Mouse (Mus musculus) cerebral cortex, adult 2 months (tissue): Measurements from ENCODE around the gene Olfr411.

Experiments used
- WGBS: fragments of 180-500 bp; shearing (Covaris S2); methylation state at CpG from one replicate; pipeline ENCODE4 v1.1.7; 2018; 5-methylcytosine and 5-hydroxymethylcytosine counted together

Gene Olfr411

DNA sequence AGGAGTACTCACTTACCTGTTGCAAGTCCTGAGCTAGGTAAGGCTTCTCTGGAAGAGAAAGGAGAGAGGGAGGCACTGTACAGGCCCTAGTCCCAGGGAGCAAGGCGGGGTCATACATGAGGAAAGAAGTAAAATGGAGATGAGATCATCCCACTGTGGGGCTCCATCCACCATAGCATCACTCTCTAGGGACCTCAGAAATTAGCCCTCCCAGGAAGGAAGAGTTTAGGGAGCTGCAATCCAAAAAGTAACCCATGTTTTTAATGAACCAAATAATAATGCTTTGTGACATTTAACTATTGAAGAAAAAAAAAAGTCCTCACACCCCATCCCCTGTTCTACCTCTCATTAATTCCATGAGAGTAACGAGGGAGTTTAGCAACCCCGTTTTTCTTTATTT lies at the start of gene Olfr411:
Olfr411 (minus strand) TSS at position 101 of the 400 bp plus-strand sequence.
- WGBS, result 81% methylated on average over 3 of the region's 3 CpGs

DNA sequence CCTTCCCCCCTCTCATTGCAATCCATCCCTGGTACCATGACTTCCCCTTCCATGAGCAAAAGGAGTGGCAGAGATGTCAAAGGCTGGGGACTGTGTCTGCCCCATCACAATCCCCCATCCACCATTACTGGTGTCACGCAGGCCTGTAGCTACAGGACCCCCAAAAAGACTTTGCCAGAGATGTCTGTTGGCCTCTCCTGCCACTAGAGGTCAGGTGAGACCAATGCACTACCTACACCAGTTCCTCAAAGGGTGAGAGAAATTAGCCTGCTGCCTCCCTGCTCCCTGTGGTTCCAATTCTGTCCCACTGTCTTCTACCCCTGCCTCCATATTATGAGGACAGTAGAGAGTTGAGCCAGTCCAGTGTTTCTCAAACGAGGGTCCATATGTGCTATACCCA lies 49.7 kb upstream of the Olfr411 start:
- 56% methylated on average over 2 of the region's 2 CpGs for WGBS

DNA sequence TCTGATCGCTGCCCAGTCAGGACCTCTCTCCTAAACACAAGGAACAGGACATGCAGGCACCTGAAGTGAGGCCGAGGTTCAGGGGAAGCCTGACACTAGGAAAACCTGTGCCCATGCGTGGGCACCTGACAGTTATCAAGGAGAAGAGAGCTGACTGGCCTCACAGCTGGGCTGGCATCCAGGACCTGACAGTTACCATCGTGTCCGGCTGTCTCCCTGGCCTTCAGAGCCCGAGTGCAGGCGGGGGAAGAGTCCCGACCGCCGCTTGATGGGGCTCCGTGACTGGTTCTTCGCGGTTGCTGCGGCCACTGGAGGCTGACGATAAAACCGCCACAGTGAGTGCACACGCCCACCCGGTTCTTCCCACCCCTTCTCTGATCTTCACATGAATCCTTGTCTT lies 43.1 kb upstream of the Olfr411 start:
- 68% methylated on average over 18 of the region's 18 CpGs for WGBS

DNA sequence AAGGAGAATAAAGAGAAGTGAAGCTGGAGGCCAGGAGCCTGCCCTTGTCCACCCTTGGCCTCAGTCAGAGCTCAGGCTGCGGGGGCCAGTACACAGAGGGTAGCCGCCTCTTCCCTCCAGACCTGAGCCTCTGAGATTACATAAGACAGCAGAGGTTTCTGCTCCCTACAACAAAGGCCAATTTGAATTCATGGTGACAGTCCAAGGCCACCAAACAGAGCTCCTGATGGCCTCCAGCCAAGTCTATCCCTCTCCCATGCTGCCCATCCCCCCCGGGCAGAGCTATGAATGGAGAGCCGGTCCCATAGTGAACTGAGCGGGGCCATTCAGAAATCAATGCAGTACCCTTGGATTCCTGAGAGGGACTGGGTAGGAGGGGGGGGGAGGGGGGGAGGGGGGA lies 41.0 kb upstream of the Olfr411 start:
- WGBS, result 56% methylated on average over 5 of the region's 5 CpGs

DNA sequence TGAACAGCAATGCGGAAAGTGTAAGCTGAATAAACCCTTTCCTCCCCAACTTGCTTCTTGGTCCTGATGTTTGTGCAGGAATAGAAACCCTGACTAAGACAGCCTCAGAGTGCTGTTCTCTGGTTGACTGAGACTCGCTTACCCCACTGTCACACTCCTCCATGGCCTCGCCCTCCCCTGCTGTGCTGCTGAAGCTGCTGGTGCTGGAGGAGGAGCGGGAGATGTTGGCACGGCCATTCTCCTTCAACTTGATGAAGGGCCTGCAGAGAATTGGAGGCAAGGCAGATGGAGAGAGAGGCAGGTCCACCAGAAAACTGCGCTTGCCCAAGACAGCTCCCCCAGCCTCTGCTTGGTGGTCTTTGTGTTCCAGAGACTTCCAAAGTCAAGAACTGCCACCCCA lies 40.5 kb upstream of the Olfr411 start:
- 58% methylated on average over 6 of the region's 6 CpGs for WGBS

DNA sequence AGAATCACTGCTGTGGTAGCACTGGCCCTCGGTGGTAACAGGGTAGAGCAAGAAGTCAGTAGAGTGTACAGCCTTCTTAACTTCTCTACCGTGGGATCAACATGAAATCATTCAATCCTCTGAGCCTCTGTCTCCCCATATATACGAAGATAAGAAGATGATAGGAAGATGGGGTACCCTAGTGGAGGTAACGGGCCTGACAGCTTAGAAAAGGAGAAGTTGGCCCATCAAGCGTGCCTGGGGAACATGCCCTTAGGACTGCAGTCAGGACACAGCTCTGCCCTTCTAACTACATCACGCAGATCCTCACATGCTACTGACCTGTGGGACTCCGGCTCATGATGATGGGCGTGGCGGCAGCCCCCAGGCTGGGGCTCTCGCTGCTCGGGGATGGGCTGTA lies 39.4 kb upstream of the Olfr411 start:
- 91% methylated on average over 11 of the region's 11 CpGs for WGBS

DNA sequence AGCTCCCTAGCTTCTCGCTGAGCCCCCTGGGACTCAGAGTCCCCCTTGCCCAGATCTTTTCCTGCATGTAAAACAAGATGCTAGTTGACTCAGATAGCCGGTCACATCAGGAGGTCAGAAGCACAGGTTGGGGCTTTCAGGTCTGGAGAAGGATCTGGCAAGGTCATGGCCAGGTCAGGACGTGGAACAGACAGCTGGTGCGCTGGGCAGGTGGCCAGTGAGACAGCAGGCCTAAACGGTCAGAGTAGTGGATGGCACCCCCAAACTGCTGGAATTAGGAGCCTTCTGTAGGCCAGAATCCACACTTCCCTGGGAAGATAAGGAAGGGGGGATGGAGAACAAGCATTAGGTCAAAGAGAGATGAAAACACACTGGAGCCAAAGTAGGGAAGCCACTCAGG lies 34.8 kb upstream of the Olfr411 start:
- 67% methylated on average over 5 of the region's 5 CpGs for WGBS

DNA sequence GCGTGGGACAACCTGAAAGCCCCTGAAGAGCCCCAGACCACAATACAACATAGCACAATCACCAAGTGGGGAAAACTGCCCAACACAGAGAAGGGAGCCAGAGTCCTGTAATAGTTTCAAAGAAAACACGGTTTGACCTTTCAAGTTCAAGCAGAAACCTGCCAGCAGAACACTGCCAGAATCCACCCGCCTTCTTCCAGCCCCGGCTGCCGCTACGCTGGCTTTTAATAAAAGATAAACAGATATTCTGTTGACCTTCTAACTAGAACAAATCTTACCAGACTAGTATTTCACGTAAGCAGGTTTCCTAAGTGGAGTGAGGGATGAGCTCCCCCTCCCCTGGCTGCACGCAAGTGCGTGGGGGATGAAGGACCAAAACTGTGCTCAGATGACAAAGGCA lies 33.2 kb upstream of the Olfr411 start:
- WGBS, result 60% methylated on average over 9 of the region's 9 CpGs

DNA sequence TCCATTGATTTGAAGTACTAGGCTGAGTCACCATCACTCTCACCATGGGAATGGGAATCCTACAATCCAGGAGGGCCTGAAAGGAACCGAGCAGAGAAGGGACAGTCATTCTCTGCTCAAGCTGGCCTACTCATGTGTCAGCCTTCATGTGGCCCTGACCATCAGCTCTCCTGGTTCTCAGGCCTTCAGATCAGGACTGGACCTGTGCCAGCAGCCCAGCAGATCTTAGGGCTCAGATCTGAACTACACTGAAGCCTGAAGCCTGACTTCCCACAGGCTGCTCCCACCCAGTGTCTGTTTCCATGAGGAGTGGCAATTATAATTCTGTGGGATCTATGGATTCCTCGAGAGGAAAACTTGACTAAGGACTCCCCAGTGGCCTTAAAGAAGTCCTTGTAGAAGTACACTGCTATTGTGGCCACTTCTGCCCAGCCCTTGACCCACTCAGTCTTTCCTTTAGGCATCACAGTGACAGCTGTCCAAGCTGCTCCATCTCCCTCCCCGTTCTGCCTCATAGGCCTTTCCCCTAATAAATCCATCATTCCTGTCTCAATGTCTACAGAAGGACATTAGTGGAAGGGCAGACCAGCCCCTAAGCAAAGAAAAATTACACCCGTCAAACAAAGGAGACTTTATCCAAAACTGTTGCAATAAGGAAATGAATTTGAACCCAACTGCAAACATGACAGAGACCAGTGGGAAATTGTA lies 26.9 kb upstream of the Olfr411 start:
- 69% methylated on average over 4 of the region's 4 CpGs for WGBS

DNA sequence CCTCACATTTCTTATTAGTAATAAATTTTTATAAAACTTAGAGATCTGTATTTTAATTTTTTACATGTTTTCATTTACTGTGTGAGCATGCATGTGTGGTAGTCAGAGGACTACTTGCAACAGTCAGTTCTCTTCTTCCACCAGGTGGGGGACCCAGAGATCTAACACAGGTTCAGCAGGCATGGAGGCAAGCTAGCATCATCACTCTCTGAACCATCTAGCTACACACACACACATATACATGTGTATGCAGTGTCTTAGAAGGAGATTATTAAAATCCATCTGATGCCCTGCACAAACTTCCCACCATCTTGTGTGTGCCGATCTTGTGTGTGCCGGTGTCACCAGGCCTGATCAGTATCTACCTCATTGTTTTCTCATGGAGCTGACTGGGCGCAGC lies 24.4 kb upstream of the Olfr411 start:
- WGBS, result 65% methylated on average over 3 of the region's 3 CpGs

DNA sequence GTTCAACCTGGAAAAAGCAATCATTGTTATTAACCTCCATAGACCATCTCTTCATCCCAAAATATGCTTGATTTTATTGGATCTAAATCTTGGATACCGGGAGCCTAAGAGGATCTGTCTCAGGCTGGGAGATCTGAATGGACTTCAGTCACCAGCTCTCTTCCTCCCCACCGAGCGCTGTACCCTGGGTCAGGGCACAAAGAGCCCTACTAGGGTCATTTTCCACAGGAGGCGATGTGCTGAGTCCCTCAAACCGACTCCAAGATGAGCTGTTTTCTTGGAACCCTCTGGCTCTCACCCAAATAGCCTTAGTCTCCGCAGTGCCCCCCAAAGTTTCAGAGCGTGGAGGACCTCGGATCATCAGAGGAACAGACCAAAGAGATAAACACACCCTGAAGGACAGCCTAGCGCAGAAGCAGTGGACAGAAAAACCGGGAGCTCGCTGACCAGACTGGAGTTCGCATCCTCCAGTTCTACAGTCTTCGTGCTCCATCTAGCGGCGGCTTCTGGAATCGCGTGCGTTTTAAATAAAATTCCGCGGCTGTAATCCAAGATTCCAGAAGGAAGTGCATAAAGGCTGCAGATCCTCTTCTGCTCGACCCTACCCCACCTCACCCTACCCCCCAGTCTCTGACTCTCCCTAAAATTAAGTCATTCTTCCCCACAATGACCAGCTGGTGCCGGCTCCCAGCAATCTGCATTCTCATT lies 19.1 kb upstream of the Olfr411 start:
- whole genome bisulfite sequencing, result 9% methylated on average over 22 of the region's 22 CpGs

DNA sequence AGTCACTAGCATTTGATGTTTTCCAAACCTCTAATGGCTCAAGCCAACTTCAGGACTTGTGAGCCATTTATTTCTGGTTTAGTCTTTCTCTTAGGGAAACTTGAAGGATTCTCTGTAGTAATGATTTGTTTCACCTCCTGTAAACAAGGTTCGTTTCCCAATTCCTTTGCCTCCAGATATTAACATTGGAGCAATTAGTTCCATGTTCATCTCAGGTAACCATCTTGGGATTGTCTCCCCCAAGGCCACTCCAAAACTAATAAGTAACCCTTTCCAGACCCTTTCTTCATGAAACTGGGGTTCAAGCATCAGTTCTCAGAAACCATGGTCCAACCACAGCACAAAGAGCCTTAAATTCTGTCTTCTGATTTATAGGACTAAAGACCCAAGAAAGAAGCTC lies 9.3 kb upstream of the Olfr411 start, which contains the start of gene Olfr412:
Olfr412 (plus strand) TSS at position 301 of the 400 bp plus-strand sequence.
- WGBS, result 63% methylated on average over 1 of the region's 1 CpGs

DNA sequence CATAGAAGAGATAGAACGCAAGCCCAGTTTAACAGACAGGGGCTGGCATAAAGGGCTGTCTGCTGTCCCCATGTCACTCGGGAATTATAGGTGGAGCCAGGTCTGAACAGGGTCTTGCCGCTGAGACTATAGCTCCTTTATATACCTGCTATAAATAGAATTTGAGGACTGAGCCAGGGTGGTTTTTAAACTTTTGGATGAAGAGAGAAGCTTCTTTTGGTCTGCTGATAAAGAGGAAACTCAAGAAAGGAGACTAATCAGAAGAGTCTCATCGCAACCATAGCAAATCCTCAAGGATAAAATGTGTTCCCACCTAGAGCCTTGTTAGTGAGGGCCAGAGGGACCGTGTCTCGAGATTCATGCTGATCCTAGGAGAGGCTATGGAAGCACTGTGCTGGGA lies 14.5 kb downstream of the Olfr411 start, which contains the start of gene Olfr410:
Olfr410 (minus strand) TSS at position 101 of the 400 bp plus-strand sequence.
- 85% methylated on average over 6 of the region's 6 CpGs for WGBS

DNA sequence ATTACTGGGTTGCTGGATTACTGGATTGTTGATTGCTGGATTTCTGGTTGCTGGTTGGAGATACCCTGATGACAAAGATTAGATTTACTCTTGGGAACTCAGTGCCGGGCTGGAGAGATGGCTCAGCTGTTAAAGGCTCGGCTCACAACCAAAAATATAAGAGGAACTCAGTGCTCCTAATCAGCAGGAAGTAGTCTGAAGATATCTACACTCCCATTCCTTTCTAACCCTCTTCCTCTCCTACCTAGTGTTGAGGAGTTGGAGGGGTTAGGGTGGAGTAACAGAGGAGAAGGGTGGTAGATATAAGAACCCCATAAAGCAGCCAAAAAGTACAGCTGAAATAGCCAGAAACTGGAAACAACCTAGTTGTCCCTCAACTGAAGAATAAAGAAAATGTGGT lies 26.4 kb downstream of the Olfr411 start:
- WGBS, result 73% methylated on average over 2 of the region's 2 CpGs
